Mouse (Mus musculus) stomach, embryonic 14.5 days (tissue): ENCODE results near the gene Fam129b. TPM values are rescaled to one million over a fixed set of nuclear protein-coding genes. Genes with fewer than 3 reads are reported as not detected.

ENCODE experiments used
- ATAC-seq: fragments of 200-750 bp; cut with Nextera tagmentation; 2 replicates; pipeline ENCODE4 v1.8.0; 2017; ENCODE audit warnings: low read depth, moderate TSS enrichment; ENCODE audit not compliant: insufficient number of reproducible peaks, insufficient read depth, low FRiP score
- H3K27ac ChIP-seq: fragments of 300-500 bp; sonication (generic); 2 replicates; pipeline ENCODE4 v1.5.1; 2014; ENCODE audit warnings: mild to moderate bottlenecking, low read length, moderate library complexity, mixed read lengths
- H3K27me3 ChIP-seq: fragments of 300-500 bp; sonication (generic); 2 replicates; pipeline ENCODE4 v1.6.1; 2014; ENCODE audit warnings: low read length, control low read depth, mixed read lengths; ENCODE audit not compliant: control insufficient read depth, insufficient read depth
- H3K36me3 ChIP-seq: fragments of 300-500 bp; sonication (generic); 2 replicates; pipeline ENCODE4 v1.6.1; 2014; ENCODE audit warnings: mild to moderate bottlenecking, control low read depth, low read length, moderate library complexity, mixed read lengths; ENCODE audit not compliant: control insufficient read depth, insufficient read depth
- H3K4me1 ChIP-seq: fragments of 300-500 bp; sonication (generic); 2 replicates; pipeline ENCODE4 v1.6.1; 2014; ENCODE audit warnings: low read length, control low read depth, mixed read lengths; ENCODE audit not compliant: control insufficient read depth, insufficient read depth
- H3K4me2 ChIP-seq: fragments of 300-500 bp; sonication (generic); replicated peaks from 2 replicates; pipeline ENCODE4 v1.6.1; 2014; ENCODE audit warnings: low read depth, low read length, control low read depth
- H3K4me3 ChIP-seq: fragments of 300-500 bp; sonication (generic); 2 replicates; pipeline ENCODE4 v1.5.1; 2014; ENCODE audit warnings: low read depth, low read length, control low read depth
- H3K9ac ChIP-seq: fragments of 300-500 bp; sonication (generic); replicated peaks from 2 replicates; pipeline ENCODE4 v1.6.1; 2014; ENCODE audit warnings: low read depth, mild to moderate bottlenecking, control low read depth, low read length, moderate library complexity, mixed read lengths
- H3K9me3 ChIP-seq: fragments of 300-500 bp; sonication (generic); 2 replicates; pipeline ENCODE4 v1.6.1; 2016; ENCODE audit warnings: low read depth, low read length, control low read depth; ENCODE audit not compliant: control insufficient read depth
- WGBS: fragments of 180-500 bp; shearing (Covaris S2); extraction: QIAGEN DNeasy Blood & Tissue Kit; methylation state at CpG from one replicate; pipeline ENCODE4 v1.1.7; 2014; 5-methylcytosine and 5-hydroxymethylcytosine counted together
- polyA plus RNA-seq: library from polyadenylated mRNA; unstranded; fragments of >200 nt; fragmentation: Nextera tagmentation; extraction: Ambion mirVana; gene quantifications from 2 replicates; pipeline ENCODE4 v1.2.1, GENCODE M21; 2014

The Fam129b gene
- polyA plus RNA-seq, 1 experiment from 2014 or later: 31.9 TPM

DNA sequence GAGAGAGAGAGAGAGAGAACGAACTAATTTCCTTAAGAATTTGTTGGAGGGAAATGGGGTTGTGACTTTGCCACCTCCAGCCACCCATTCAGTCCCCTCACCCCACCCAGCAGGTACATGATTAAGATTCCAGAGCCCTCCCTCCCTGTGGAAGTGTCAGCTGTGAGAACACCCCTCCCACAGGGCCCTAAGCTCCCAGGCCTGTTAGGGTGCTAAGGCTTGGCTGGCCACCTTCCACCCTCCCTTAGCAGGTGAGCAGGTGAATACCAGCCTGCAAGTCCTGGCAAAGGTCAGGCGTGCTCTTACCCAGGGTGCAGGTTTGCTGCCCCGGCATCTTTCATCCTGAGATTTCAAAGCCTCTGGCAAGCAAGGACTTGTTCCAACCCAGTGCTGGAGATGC is 2.5 kb downstream of the Fam129b start:
- Histone ChIP-seq H3K27me3 (no peaks in the 10 kb centered on the region), H3K9me3 (no peaks in the 10 kb centered on the region), H3K36me3 (no peaks in the 10 kb centered on the region), H3K4me1 (peaks cover 64% of the 10 kb centered on the region), H3K9ac (no peak overlapping the region), H3K27ac (peak overlapping the region; percentile 66; the same call in 1 of the 2 replicates), H3K4me3 (peak overlapping the region; percentile 78), H3K4me2 (peak overlapping the region; percentile 89)
- ATAC-seq: no peak
- WGBS: 59% methylated on average over 3 of the region's 3 CpGs

DNA sequence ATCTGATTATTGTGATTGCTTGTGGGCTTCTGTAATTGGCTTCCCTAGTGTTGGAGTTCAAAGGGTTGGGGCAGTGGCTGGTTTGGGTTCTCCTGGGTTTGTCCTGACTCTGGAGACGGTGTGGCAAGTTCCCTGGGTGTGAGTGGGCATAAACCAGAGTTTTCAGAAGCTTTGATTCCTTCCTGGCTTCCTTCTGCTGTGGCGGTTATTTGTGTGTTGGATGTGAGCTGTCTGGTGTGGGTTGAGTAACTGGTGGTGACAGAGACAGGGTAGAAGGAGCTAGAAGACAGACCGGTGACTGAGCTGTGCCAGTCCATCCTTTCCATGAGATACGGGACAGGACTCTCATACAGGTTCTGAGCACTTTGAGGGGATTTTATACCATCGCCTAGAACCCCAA is 3.7 kb downstream of the Fam129b start:
- H3K4me3 ChIP-seq: no peak overlapping the region; the same call in 1 of the 2 replicates
- H3K4me1 ChIP-seq: peaks cover 73% of the 10 kb centered on the region
- no peaks in the 10 kb centered on the region for H3K36me3 ChIP-seq
- peak overlapping the region; percentile 89; the same call in 1 of the 2 replicates for H3K4me2 ChIP-seq
- H3K27ac ChIP-seq: 0 out of 2 replicates have a peak overlapping the region, but pooled peaks have one; percentile 72
- no peaks in the 10 kb centered on the region for H3K9me3 ChIP-seq
- no peaks in the 10 kb centered on the region for H3K27me3 ChIP-seq
- no peak overlapping the region for H3K9ac ChIP-seq
- no peak for ATAC-seq
- WGBS: 78% methylated on average over 5 of the region's 5 CpGs

- Histone ChIP-seq H3K4me1 (peaks cover 74% of the 10 kb centered on the region), H3K9ac (no peak overlapping the region), H3K27me3 (no peaks in the 10 kb centered on the region), H3K27ac (peak overlapping the region; percentile 87), H3K4me3 (no peak overlapping the region), H3K9me3 (no peaks in the 10 kb centered on the region), H3K36me3 (no peaks in the 10 kb centered on the region; the same call in 1 of the 2 replicates), H3K4me2 (peak overlapping the region; percentile 25)
- WGBS: 39% methylated on average over 6 of the region's 6 CpGs
- ATAC-seq: no peak
These were observed 5.1 kb downstream of the Fam129b start for GRCm38 (mm10) chr2:32881054-32881453.

- Histone ChIP-seq H3K9ac (0 out of 2 replicates have a peak overlapping the region, but pooled peaks have one; percentile 25), H3K27me3 (no peaks in the 10 kb centered on the region), H3K27ac (peak overlapping the region; percentile 87), H3K4me3 (no peak overlapping the region), H3K4me2 (peak overlapping the region; percentile 25), H3K36me3 (no peaks in the 10 kb centered on the region; the same call in 1 of the 2 replicates), H3K4me1 (peaks cover 74% of the 10 kb centered on the region), H3K9me3 (no peaks in the 10 kb centered on the region)
- peak; percentile 35; the same call in 1 of the 2 replicates for ATAC-seq
- WGBS: 20% methylated on average over 3 of the region's 3 CpGs
These were observed 5.8 kb downstream of the Fam129b start for GRCm38 (mm10) chr2:32881723-32882122.

- Histone ChIP-seq H3K9me3 (no peaks in the 10 kb centered on the region), H3K36me3 (no peaks in the 10 kb centered on the region; the same call in 1 of the 2 replicates), H3K4me2 (no peak overlapping the region; the same call in 1 of the 2 replicates), H3K27ac (peak overlapping the region; percentile 87), H3K9ac (no peak overlapping the region), H3K4me1 (peaks cover 68% of the 10 kb centered on the region), H3K27me3 (no peaks in the 10 kb centered on the region), H3K4me3 (no peak overlapping the region)
- ATAC-seq: peak; percentile 44
- whole genome bisulfite sequencing: 30% methylated on average over 13 of the region's 21 CpGs
These were observed 6.5 kb downstream of the Fam129b start for GRCm38 (mm10) chr2:32882283-32883043.

DNA sequence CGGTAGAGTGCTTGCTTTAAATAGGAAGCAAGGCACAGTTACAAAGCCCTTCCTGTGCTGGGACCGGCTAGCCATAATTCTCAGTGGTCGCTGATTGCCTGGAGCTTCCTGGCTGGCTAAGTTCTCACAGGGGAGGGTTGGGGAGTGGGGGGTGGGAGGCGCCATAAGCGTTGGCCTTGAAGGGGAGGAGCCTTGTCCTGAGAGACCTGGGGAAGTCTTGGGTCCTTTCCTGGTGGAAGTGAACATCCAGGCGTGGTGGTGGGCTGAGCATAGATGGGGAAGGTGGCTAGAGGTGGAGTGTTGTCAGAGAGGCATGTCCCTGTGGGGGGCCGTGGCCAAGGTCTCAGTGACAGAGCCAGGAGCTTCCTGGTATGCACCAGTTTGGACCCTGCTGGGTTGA is 8.8 kb downstream of the Fam129b start:
- 19% methylated on average over 7 of the region's 7 CpGs for WGBS
- no peak for ATAC-seq

GRCm38 (mm10) chr2:32888029-32888428 is 12.1 kb downstream of the Fam129b start:
- no peaks in the 10 kb centered on the region for H3K27me3 ChIP-seq
- peak overlapping the region; percentile 83 for H3K27ac ChIP-seq
- H3K9ac ChIP-seq: no peak overlapping the region; the same call in 1 of the 2 replicates
- no peaks in the 10 kb centered on the region; the same call in 1 of the 2 replicates for H3K36me3 ChIP-seq
- no peak overlapping the region for H3K4me3 ChIP-seq
- H3K9me3 ChIP-seq: no peaks in the 10 kb centered on the region
- peaks cover 42% of the 10 kb centered on the region for H3K4me1 ChIP-seq
- peak; percentile 16; the same call in 1 of the 2 replicates for ATAC-seq
- 14% methylated on average over 9 of the region's 9 CpGs for WGBS
- H3K4me2 ChIP-seq: 0 out of 2 replicates have a peak overlapping the region, but pooled peaks have one; percentile 7

More for the DNA sequence above, 8.8 kb downstream of the Fam129b start:
- Histone ChIP-seq H3K4me3 (no peak overlapping the region), H3K36me3 (no peaks in the 10 kb centered on the region; the same call in 1 of the 2 replicates), H3K27ac (peak overlapping the region; percentile 48; the same call in 1 of the 2 replicates), H3K9ac (no peak overlapping the region), H3K4me1 (peaks cover 66% of the 10 kb centered on the region), H3K27me3 (no peaks in the 10 kb centered on the region), H3K9me3 (no peaks in the 10 kb centered on the region), H3K4me2 (no peak overlapping the region)

- Histone ChIP-seq H3K4me2 (0 out of 2 replicates have a peak overlapping the region, but pooled peaks have one; percentile 7), H3K9ac (no peak overlapping the region), H3K27me3 (no peaks in the 10 kb centered on the region), H3K4me1 (peaks cover 40% of the 10 kb centered on the region), H3K4me3 (no peak overlapping the region), H3K9me3 (no peaks in the 10 kb centered on the region), H3K27ac (peak overlapping the region; percentile 83), H3K36me3 (no peaks in the 10 kb centered on the region; the same call in 1 of the 2 replicates)
- ATAC-seq: no peak
- 21% methylated on average over 3 of the region's 3 CpGs for WGBS
These were observed 12.6 kb downstream of the Fam129b start for GRCm38 (mm10) chr2:32888551-32888950.
